Mouse (Mus musculus): Measurements from ENCODE around the gene Erbb2.

DNA sequence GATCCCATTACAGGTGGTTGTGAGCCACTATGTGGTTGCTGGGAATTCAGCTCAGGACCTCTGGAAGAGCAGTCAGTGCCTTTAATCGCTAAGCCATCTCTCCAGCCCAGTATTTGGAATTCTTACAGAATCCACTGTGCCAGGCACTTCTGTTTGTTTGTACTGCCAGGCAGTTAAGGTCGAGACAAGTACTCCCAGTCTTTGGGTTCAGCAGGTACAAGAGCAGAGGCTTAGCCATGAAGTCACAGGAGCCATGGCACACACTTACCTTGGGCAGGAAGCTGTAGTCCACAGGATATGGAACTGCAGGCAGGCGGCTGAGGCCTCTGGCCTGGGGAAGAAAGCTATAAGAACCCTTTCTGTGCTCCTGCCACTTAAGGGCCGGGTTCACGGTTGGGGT, 48.5 kb upstream of the Erbb2 start:
- TF ChIP-seq POLR2A (IDR thresholded peaks at IDR 0.05; ENCODE audit: borderline replicate concordance, insufficient read depth, low read length), result no peak
- TF ChIP-seq CTCF (IDR thresholded peaks at IDR 0.05; ENCODE audit: borderline replicate concordance, insufficient read depth, low read depth, low read length), result no peak

Data from cerebellum, adult 2 months (tissue).